Mouse (Mus musculus): ENCODE measurements at regions not wholly inside any gene's neighbourhood (a gene's known extent, or its start where the extent isn't known, plus 50 kb on each side); places are given as distances from the start of the nearest gene placed in this dataset.

DNA sequence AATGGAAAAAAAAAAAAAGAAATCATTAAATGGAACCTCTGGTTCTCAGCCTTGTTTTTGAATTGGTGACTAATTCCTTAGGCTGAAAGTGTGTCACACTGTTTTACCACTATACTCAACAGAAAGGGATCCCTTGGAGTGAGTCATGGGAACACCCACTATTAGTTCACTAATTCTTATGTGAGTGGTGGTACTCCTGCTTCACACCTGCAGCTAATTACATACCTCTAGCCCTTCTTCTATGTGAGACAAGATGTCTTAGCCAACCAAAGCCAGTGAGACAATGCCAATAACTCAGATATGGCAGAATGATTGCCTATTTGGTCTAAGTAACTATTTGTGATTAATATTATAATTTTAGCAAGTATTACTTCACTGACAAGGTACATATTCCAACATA is 398.9 kb downstream of the Vps13c start:
- no peak overlapping the region for H3K4me3 ChIP-seq (replicated peaks)
- no peak for TF ChIP-seq GATA1 (IDR thresholded peaks at IDR 0.05; ENCODE audit: borderline replicate concordance, low read length)
- TF ChIP-seq FLI1 (IDR thresholded peaks at IDR 0.05; ENCODE audit: low read length), result no peak
- H3K27me3 ChIP-seq (replicated peaks), result no peaks in the 10 kb centered on the region
- no peaks in the 10 kb centered on the region for H3K36me3 ChIP-seq (replicated peaks; ENCODE audit: low read length)
- peaks cover 15% of the 10 kb centered on the region for H3K9me3 ChIP-seq
- H3K4me1 ChIP-seq, result no peaks in the 10 kb centered on the region

DNA sequence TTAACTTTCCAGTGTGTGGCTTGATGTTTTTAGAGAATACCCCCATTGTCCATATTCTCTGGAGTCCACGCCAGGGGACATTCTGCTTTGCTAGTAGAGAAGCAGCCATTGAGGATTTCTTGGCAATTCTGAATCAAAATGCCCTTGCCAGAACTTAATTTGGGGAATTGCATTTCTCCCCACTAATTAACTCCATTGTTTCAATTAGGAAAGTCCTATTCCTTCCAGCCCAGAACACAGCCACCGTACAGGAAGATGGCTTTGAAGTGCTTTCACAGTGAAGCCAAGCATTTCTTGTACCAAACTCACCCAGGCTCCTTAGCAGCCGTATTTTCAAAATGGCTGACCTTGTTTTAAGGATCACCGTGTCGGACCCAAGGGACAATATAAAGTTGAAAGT is 399.4 kb downstream of the Vps13c start:
- no peaks in the 10 kb centered on the region for H3K4me1 ChIP-seq
- H3K9me3 ChIP-seq, result peaks cover 12% of the 10 kb centered on the region
- H3K4me3 ChIP-seq (replicated peaks), result no peak overlapping the region
- TF ChIP-seq GATA1 (IDR thresholded peaks at IDR 0.05; ENCODE audit: borderline replicate concordance, low read length), result no peak
- TF ChIP-seq FLI1 (IDR thresholded peaks at IDR 0.05; ENCODE audit: low read length), result no peak
- H3K27me3 ChIP-seq (replicated peaks), result no peaks in the 10 kb centered on the region
- H3K36me3 ChIP-seq (replicated peaks; ENCODE audit: low read length), result no peaks in the 10 kb centered on the region

DNA sequence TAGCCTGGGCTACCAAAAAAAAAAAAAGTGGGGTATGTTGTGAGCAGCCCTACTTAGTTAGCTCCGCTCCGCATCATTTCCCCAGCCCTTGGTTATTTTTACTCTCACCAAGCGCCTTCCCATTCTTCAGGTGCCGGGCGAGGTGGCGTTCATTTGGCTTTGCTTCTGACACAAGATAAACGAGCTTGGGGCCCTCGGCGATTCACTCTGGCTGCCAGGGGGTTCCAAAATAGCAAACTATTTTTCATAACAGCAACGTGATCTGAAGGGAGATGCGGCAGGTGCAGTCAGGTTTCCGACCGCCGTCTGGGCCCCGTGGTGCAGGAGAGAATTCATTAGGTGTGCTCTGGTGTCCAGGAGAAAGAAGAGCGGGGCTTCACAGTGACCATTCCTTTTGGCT is 403.6 kb upstream of the Rora start:
- H3K4me3 ChIP-seq (replicated peaks), result no peak overlapping the region
- TF ChIP-seq FLI1 (IDR thresholded peaks at IDR 0.05; ENCODE audit: low read length) (no peak), GATA1 (IDR thresholded peaks at IDR 0.05; ENCODE audit: borderline replicate concordance, low read length) (no peak)
- H3K4me1 ChIP-seq, result no peaks in the 10 kb centered on the region
- H3K27me3 ChIP-seq (replicated peaks), result no peaks in the 10 kb centered on the region
- H3K36me3 ChIP-seq (replicated peaks; ENCODE audit: low read length), result no peaks in the 10 kb centered on the region
- H3K9me3 ChIP-seq, result peaks cover 10% of the 10 kb centered on the region; the same call in 1 of the 2 replicates

DNA sequence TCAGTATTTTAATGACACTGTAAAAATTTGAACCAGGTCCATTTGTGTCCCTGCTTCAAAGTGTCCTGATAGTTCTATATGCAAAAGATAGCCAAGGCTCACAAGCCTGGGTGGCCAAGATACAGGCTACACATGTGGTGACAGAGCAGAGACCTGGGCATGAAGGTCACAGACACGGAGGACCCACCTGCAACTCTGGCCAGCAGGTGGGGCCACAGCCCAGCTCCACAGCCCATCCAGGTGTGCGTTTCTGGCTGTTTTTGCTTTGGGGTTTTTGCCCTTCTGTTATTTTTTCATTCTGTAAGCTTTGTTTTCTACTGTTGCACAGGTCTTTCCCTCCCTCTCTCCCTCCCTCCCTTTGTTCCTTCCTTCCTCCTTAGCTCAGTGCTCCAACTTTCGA is 399.4 kb upstream of the Rora start:
- Histone ChIP-seq H3K36me3 (replicated peaks; ENCODE audit: low read length) (no peaks in the 10 kb centered on the region), H3K27me3 (replicated peaks) (no peaks in the 10 kb centered on the region), H3K4me3 (replicated peaks) (no peak overlapping the region), H3K4me1 (no peaks in the 10 kb centered on the region), H3K9me3 (peaks cover 17% of the 10 kb centered on the region)
- TF ChIP-seq GATA1 (IDR thresholded peaks at IDR 0.05; ENCODE audit: borderline replicate concordance, low read length), result no peak
- no peak for TF ChIP-seq FLI1 (IDR thresholded peaks at IDR 0.05; ENCODE audit: low read length)

DNA sequence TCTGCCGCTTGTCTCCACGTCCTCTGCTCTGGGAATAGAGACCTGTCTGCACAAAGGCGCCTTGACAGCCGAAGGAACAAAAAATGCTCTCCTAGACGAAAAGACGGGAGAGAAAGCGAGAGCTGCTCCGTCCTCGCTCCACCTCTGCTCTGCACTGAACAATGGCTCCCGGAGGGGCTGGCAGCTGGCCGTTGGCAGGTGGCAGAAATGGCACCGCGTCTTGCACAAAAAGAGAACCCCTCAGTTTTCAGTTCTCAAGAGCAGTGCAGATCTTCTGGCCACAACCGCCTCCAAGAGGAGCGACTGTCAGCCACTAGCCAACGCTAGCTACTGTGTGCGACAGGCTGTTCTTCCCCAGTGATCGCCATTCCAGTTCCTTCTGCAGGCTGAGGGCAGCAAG is 385.0 kb upstream of the Rora start:
- TF ChIP-seq FLI1 (IDR thresholded peaks at IDR 0.05; ENCODE audit: low read length) (no peak), GATA1 (IDR thresholded peaks at IDR 0.05; ENCODE audit: borderline replicate concordance, low read length) (no peak)
- H3K36me3 ChIP-seq (replicated peaks; ENCODE audit: low read length), result no peaks in the 10 kb centered on the region
- H3K27me3 ChIP-seq (replicated peaks), result no peaks in the 10 kb centered on the region
- H3K4me3 ChIP-seq (replicated peaks), result no peak overlapping the region
- H3K4me1 ChIP-seq, result no peaks in the 10 kb centered on the region
- peaks cover 24% of the 10 kb centered on the region for H3K9me3 ChIP-seq

DNA sequence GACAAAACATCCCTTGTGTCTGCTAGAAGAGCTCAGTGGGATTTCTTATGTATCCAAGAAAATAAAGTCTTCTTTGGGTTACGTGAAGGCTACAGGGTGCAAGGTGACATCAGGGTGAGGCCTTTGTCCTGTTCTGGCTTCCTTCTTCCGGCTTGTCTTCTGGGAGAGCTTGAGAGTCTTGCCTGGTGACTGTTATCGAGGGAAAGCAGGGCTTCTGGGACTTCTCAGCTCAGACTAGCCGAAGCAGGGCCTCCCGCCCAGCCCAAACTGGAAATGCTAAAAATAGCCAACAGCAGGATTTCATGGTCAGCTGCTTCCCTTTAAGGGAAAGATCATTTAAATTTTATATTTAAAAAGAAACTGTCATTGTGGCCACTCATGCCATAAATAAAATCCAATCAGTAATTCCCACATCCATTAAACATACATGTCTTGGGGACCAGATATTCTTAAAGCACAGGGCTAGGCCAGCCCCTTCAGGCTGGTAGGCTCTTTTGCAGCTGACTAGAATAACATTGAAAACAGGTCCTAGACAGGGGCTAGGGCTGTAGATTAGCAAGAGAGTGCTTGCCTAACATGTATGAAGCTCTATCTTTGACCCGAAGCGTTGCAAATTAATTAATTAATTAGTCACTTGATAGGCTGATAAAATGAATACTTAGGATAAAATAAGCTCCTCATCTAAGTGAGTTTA is 351.2 kb upstream of the Rora start:
- Histone ChIP-seq H3K9me3 (peaks cover 8% of the 10 kb centered on the region; the same call in 1 of the 2 replicates), H3K36me3 (replicated peaks; ENCODE audit: low read length) (no peaks in the 10 kb centered on the region), H3K4me3 (replicated peaks) (no peak overlapping the region), H3K27me3 (replicated peaks) (no peaks in the 10 kb centered on the region), H3K4me1 (no peaks in the 10 kb centered on the region)
- TF ChIP-seq FLI1 (IDR thresholded peaks at IDR 0.05; ENCODE audit: low read length) (no peak), GATA1 (IDR thresholded peaks at IDR 0.05; ENCODE audit: borderline replicate concordance, low read length) (no peak)

DNA sequence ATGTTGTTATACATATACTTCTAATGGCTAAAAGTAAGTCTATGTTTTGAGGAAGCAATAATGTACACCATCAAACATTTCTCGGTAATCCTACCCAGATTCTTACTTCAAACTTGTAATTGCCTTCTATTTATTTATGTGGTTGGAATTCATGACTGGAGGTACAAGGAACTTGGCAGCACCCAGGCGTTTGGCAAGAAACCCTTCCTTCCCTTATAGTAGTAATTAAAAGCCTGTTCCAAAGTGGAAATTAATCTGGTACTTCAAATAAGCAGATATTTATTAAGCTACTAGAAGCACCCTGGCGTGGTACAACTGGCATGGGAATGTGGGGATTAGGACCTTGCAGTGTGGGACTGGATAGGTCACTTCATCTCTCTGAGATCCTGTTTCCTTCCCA is 322.9 kb upstream of the Rora start:
- Histone ChIP-seq H3K4me3 (replicated peaks) (no peak overlapping the region), H3K27me3 (replicated peaks) (no peaks in the 10 kb centered on the region), H3K4me1 (no peaks in the 10 kb centered on the region), H3K36me3 (replicated peaks; ENCODE audit: low read length) (no peaks in the 10 kb centered on the region), H3K9me3 (peaks cover 9% of the 10 kb centered on the region; the same call in 1 of the 2 replicates)
- TF ChIP-seq GATA1 (IDR thresholded peaks at IDR 0.05; ENCODE audit: borderline replicate concordance, low read length), result no peak
- TF ChIP-seq FLI1 (IDR thresholded peaks at IDR 0.05; ENCODE audit: low read length), result no peak

DNA sequence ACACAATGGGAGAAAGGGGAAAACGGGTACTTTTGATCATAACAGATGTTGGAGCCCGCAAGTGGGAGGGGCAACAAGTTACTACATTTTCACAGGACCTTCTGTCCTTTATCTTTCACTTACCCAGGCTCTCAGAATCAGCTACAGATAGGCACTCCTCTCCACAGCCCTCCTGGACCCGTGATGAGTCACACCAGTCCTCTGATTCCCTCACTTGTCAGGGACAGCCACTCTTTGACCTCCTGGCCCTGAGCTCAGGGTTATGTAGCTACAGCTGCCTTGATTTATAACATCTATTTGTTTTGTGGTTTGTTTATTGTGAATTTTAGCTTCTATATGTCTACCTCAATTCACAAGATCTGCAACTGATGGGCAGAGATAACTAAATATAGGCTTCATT is 312.7 kb upstream of the Rora start:
- Histone ChIP-seq H3K36me3 (replicated peaks; ENCODE audit: low read length) (no peaks in the 10 kb centered on the region), H3K27me3 (replicated peaks) (no peaks in the 10 kb centered on the region), H3K4me3 (replicated peaks) (no peak overlapping the region), H3K9me3 (peaks cover 27% of the 10 kb centered on the region), H3K4me1 (no peaks in the 10 kb centered on the region)
- no peak for TF ChIP-seq GATA1 (IDR thresholded peaks at IDR 0.05; ENCODE audit: borderline replicate concordance, low read length)
- no peak for TF ChIP-seq FLI1 (IDR thresholded peaks at IDR 0.05; ENCODE audit: low read length)

DNA sequence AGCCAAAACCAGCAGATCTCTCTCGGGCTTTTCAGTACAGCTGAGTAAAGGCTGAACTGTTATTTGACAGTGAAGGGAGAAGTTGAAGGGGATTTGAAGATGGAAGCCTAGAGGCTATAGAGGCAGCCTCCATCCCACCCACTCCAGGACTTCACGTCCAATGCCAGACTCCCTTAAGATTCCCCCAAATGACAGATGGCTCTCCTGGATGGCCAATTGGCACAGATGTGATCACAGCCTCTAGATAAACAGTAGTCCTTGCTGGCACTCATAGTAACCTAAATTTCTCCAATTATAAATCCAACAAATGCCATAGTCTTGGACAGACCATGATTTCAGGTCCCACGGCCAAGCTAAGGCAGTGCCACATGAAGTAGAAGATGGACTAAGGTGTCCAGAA is 312.1 kb upstream of the Rora start:
- TF ChIP-seq FLI1 (IDR thresholded peaks at IDR 0.05; ENCODE audit: low read length), result no peak
- no peak for TF ChIP-seq GATA1 (IDR thresholded peaks at IDR 0.05; ENCODE audit: borderline replicate concordance, low read length)
- H3K36me3 ChIP-seq (replicated peaks; ENCODE audit: low read length), result no peaks in the 10 kb centered on the region
- H3K27me3 ChIP-seq (replicated peaks), result no peaks in the 10 kb centered on the region
- no peak overlapping the region for H3K4me3 ChIP-seq (replicated peaks)
- no peaks in the 10 kb centered on the region for H3K4me1 ChIP-seq
- H3K9me3 ChIP-seq, result peaks cover 21% of the 10 kb centered on the region

DNA sequence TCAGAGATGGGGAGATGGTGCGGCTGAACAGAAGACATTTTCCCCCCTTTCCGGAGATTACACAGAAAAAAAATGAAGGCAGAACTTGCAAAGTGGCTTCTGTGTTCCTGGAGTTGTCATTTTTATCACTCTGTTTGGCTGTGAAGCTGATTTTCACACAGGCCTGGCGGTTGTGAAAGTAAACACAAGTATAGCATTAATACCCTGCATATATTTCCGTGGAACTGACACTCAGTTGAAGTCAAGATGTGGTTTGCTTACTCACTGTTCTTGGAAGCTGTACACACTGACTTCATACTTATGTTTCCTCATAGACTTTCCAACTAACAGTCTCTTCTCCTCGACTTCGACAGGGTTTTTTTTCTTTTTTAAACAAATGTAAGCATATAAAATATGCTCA is 306.2 kb upstream of the Rora start:
- Histone ChIP-seq H3K4me1 (no peaks in the 10 kb centered on the region), H3K4me3 (replicated peaks) (no peak overlapping the region), H3K27me3 (replicated peaks) (no peaks in the 10 kb centered on the region), H3K9me3 (no peaks in the 10 kb centered on the region), H3K36me3 (replicated peaks; ENCODE audit: low read length) (no peaks in the 10 kb centered on the region)
- TF ChIP-seq GATA1 (IDR thresholded peaks at IDR 0.05; ENCODE audit: borderline replicate concordance, low read length), result no peak
- no peak for TF ChIP-seq FLI1 (IDR thresholded peaks at IDR 0.05; ENCODE audit: low read length)

Data from megakaryocyte, embryonic 14.5 days (primary cell).